Mouse (Mus musculus): ENCODE results near the gene Commd6. TPM values are rescaled to one million over a fixed set of nuclear protein-coding genes. Genes with fewer than 3 reads are reported as not detected.
A peak's percentile ranks its signal among the peaks of the same experiment; 100 is the strongest.

Commd6 gene
- polyA plus RNA-seq, 1 experiment: 34.5 TPM

GRCm38 (mm10) chr14:101661654-101662412 is 21.3 kb upstream of the Commd6 start:
- no peak overlapping the region for H3K27ac ChIP-seq (ENCODE audit: control insufficient read depth, insufficient read depth, low read depth, low read length, poor library complexity)
- H3K4me3 ChIP-seq (replicated peaks; ENCODE audit: control insufficient read depth, low read depth, low read length): no peak overlapping the region
- H3K4me1 ChIP-seq (ENCODE audit: control insufficient read depth, insufficient read depth, low read length): peaks cover 1% of the 10 kb centered on the region; the same call in 1 of the 2 replicates
- no peak for TF ChIP-seq POLR2A (IDR thresholded peaks at IDR 0.05; ENCODE audit: borderline replicate concordance, control insufficient read depth, low read depth, low read length)
- WGBS: 29% methylated on average over 3 of the region's 3 CpGs

DNA sequence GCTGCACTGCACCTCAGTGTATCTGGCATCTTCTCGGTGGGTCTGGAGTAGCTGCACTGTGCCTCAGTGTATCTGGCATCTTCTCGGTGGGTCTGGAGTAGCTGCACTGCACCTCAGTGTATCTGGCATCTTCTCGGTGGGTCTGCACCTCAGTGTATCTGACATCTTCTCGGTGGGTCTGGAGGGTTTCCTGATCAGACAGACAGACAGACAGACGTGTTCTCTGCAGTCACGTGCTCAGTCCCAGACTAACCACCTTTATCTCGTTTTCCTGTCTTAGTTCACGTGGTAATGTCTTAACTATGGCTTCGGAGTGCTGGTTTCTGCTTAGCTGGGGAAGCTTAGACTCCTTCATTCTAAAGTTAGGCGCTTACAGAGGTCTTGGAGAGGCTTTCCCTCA is 15.8 kb upstream of the Commd6 start:
- TF ChIP-seq CTCF (IDR thresholded peaks at IDR 0.05; ENCODE audit: control insufficient read depth, insufficient read depth, low read length): no peak
- no peak for TF ChIP-seq POLR2A (IDR thresholded peaks at IDR 0.05; ENCODE audit: borderline replicate concordance, control insufficient read depth, low read depth, low read length)
- WGBS: 49% methylated on average over 10 of the region's 10 CpGs
- H3K4me3 ChIP-seq (replicated peaks; ENCODE audit: control insufficient read depth, low read depth, low read length): no peak overlapping the region
- H3K27ac ChIP-seq (ENCODE audit: control insufficient read depth, insufficient read depth, low read depth, low read length, poor library complexity): no peak overlapping the region
- H3K4me1 ChIP-seq (ENCODE audit: control insufficient read depth, insufficient read depth, low read length): no peaks in the 10 kb centered on the region

DNA sequence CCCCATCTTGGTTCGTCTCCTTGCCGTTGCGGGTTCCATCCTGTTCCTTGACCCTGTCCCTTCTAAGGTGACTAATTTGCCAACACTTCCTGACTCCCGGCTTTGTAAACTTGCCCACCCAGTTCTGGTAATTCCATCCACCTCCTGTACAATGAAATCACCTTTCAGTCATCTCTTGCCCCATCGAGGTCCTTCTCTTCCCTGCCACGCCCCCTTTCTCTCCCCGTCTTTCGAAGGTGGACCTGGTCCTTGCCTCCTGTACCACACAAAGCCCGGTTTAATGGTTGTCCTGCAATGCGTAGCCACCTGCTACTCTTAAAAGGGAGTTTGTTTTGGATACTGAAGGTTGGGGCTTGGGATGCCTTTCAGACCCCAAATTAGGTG is 14.0 kb upstream of the Commd6 start:
- WGBS: 1% methylated on average over 10 of the region's 10 CpGs
- no peak for TF ChIP-seq POLR2A (IDR thresholded peaks at IDR 0.05; ENCODE audit: borderline replicate concordance, control insufficient read depth, low read depth, low read length)
- TF ChIP-seq CTCF (IDR thresholded peaks at IDR 0.05; ENCODE audit: control insufficient read depth, insufficient read depth, low read length): no peak
- H3K4me3 ChIP-seq (replicated peaks; ENCODE audit: control insufficient read depth, low read depth, low read length): peak overlapping the region; percentile 89
- no peak overlapping the region for H3K27ac ChIP-seq (ENCODE audit: control insufficient read depth, insufficient read depth, low read depth, low read length, poor library complexity)
- no peaks in the 10 kb centered on the region for H3K4me1 ChIP-seq (ENCODE audit: control insufficient read depth, insufficient read depth, low read length)

GRCm38 (mm10) chr14:101653581-101654525 is 13.4 kb upstream of the Commd6 start, which contains the start of gene Uchl3:
Gene Uchl3, plus strand, starts transcription at chr14:101653967.
- TF ChIP-seq CTCF (IDR thresholded peaks at IDR 0.05; ENCODE audit: control insufficient read depth, insufficient read depth, low read length): peak; percentile 87
- no peak for TF ChIP-seq POLR2A (IDR thresholded peaks at IDR 0.05; ENCODE audit: borderline replicate concordance, control insufficient read depth, low read depth, low read length)
- Histone ChIP-seq H3K4me1 (ENCODE audit: control insufficient read depth, insufficient read depth, low read length) (no peaks in the 10 kb centered on the region), H3K27ac (ENCODE audit: control insufficient read depth, insufficient read depth, low read depth, low read length, poor library complexity) (peak within 1 kb of the TSS; percentile 72), H3K4me3 (replicated peaks; ENCODE audit: control insufficient read depth, low read depth, low read length) (peak within 1 kb of the TSS; percentile 89)
- WGBS: 1% methylated on average over 80 of the region's 81 CpGs

DNA sequence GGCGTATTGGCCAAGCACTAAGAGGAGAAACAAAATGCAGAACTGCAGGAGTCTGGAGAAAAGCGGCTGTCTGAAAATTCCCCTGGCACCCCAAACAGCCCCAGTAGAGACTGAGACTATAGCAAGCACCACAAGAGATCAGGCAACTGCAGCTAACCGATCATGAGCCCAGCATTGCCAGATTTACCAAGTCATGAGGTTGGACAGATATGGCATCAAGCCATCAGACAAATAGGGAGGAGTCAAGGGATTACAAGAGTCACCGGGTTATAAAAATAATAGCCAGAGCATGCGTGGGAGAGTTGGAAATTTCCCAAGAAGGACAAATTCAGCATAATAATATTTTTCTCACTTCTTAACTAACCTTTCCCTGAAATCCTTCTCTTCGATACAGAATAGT is 12.1 kb upstream of the Commd6 start:
- H3K4me1 ChIP-seq (ENCODE audit: control insufficient read depth, insufficient read depth, low read length): no peaks in the 10 kb centered on the region
- no peak for TF ChIP-seq CTCF (IDR thresholded peaks at IDR 0.05; ENCODE audit: control insufficient read depth, insufficient read depth, low read length)
- TF ChIP-seq POLR2A (IDR thresholded peaks at IDR 0.05; ENCODE audit: borderline replicate concordance, control insufficient read depth, low read depth, low read length): no peak
- no peak overlapping the region for H3K4me3 ChIP-seq (replicated peaks; ENCODE audit: control insufficient read depth, low read depth, low read length)
- WGBS: 71% methylated on average over 6 of the region's 6 CpGs
- H3K27ac ChIP-seq (ENCODE audit: control insufficient read depth, insufficient read depth, low read depth, low read length, poor library complexity): no peak overlapping the region

DNA sequence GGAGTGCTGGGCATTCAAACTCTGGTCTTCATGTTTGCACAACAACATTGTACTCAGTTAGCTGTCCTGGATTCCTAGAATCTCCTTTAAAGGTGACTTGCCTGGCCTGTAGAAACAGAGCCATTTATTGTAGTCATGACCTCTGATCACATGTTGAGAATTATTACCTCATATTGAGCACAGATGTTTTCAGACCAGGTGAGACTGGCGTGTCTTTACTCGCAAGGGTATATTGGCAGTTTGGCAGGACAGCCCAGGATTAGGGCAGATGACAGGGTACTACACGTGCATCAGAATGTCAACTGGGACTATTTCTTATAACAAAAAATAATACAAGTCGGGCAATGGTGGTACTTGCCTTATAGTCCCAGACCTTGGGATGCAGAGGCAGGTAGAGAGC is 10.1 kb upstream of the Commd6 start:
- Histone ChIP-seq H3K4me1 (ENCODE audit: control insufficient read depth, insufficient read depth, low read length) (no peaks in the 10 kb centered on the region), H3K4me3 (replicated peaks; ENCODE audit: control insufficient read depth, low read depth, low read length) (no peak overlapping the region), H3K27ac (ENCODE audit: control insufficient read depth, insufficient read depth, low read depth, low read length, poor library complexity) (no peak overlapping the region)
- no peak for TF ChIP-seq CTCF (IDR thresholded peaks at IDR 0.05; ENCODE audit: control insufficient read depth, insufficient read depth, low read length)
- no peak for TF ChIP-seq POLR2A (IDR thresholded peaks at IDR 0.05; ENCODE audit: borderline replicate concordance, control insufficient read depth, low read depth, low read length)
- 80% methylated on average over 4 of the region's 4 CpGs for WGBS

DNA sequence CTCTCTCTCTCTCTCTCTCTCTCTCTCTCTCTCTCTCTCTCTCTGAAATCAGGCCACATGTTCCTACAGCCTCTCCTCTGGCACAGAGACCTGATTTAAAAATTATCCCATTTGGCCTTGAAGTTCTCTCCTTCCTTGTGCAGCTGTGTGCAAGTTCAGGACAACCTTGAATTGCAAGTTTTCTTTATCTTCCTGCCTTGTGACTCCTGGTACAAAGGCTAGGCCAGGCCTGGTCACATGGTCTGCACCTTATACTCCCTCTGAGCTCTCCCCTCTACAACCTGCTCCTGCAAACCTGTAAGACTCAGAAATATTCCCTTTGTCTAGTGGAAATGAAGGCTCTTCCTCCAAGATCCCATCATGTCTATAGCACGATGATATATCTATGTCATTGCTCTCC is 4.5 kb upstream of the Commd6 start:
- TF ChIP-seq POLR2A (IDR thresholded peaks at IDR 0.05; ENCODE audit: borderline replicate concordance, control insufficient read depth, low read depth, low read length) (no peak), CTCF (IDR thresholded peaks at IDR 0.05; ENCODE audit: control insufficient read depth, insufficient read depth, low read length) (no peak)
- Histone ChIP-seq H3K4me1 (ENCODE audit: control insufficient read depth, insufficient read depth, low read length) (no peaks in the 10 kb centered on the region), H3K4me3 (replicated peaks; ENCODE audit: control insufficient read depth, low read depth, low read length) (no peak overlapping the region), H3K27ac (ENCODE audit: control insufficient read depth, insufficient read depth, low read depth, low read length, poor library complexity) (no peak overlapping the region)
- WGBS: 84% methylated on average over 1 of the region's 1 CpGs

DNA sequence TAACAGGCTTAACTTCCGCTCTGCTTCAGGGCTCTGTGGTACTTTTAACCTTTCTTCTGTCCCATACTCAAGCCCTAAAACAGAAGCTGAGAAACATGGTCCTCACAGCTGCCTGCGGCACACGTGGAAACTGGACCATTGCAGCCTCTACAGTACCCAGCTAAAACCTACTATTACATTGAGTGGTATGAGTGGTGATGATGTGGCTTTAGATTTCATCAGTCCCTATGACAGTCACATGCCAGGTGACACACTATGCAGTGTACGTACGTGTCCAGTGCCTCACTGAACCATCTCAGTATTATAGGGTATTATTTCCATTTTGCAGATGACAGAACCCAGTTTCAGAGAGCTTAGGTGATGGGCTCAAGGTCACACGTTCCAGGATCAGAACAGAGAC is 3.1 kb downstream of the Commd6 start:
- 89% methylated on average over 6 of the region's 6 CpGs for WGBS

More for the DNA sequence above, 3.1 kb downstream of the Commd6 start:
- Histone ChIP-seq H3K4me3 (replicated peaks; ENCODE audit: control insufficient read depth, low read depth, low read length) (no peak overlapping the region), H3K4me1 (ENCODE audit: control insufficient read depth, insufficient read depth, low read length) (no peaks in the 10 kb centered on the region), H3K27ac (ENCODE audit: control insufficient read depth, insufficient read depth, low read depth, low read length, poor library complexity) (no peak overlapping the region)
- TF ChIP-seq CTCF (IDR thresholded peaks at IDR 0.05; ENCODE audit: control insufficient read depth, insufficient read depth, low read length) (no peak), POLR2A (IDR thresholded peaks at IDR 0.05; ENCODE audit: borderline replicate concordance, control insufficient read depth, low read depth, low read length) (no peak)

Data from bone marrow, adult 2 months (tissue).